8 mouse cellular contexts compared by ENCODE assay signal in genomic region chr9:90115308-90115700, GRCm38 (mm10). TPM values are rescaled to one million over a fixed set of nuclear protein-coding genes. Genes with fewer than 3 reads are reported as not detected.
DNase-seq lines count a peak whose midpoint lies in the region; ATAC-seq and TF ChIP-seq lines count a peak whose summit lies in the region.

No protein-coding gene starts in this region.

- DNase-seq in liver, embryonic 11.5 days (ENCODE audit: low spot score): no peak
- no peak for DNase-seq in liver
- DNase-seq in limb, embryonic 10.5 days (ENCODE audit: low spot score): no peak
- no peak for DNase-seq in spleen, postnatal 36 days (ENCODE audit: low spot score in 2 of 2)
- DNase-seq in left cerebral cortex, postnatal 25 days (ENCODE audit: low spot score in 2 of 2): no peak
- DNase-seq in layer of hippocampus, adult 8-10 months (ENCODE audit: low spot score in 2 of 2): no peak

- peaks cover 19% of the 10 kb centered on the region; the same call in 1 of the 2 replicates for H3K4me1 ChIP-seq in liver, embryonic 11.5 days (replicated peaks; ENCODE audit: control insufficient read depth, insufficient read depth, low read length)
- H3K4me1 ChIP-seq in embryonic fibroblast, embryonic 13.5 days (ENCODE audit: control insufficient read depth, insufficient read depth, low read length): peaks cover 2% of the 10 kb centered on the region; the same call in 1 of the 2 replicates
- peaks cover 12% of the 10 kb centered on the region for H3K4me1 ChIP-seq in limb, embryonic 10.5 days
- H3K4me1 ChIP-seq in neural tube, embryonic 14.5 days (ENCODE audit: control insufficient read depth, insufficient read depth, low read length): peaks cover 26% of the 10 kb centered on the region

- H3K9ac ChIP-seq in liver, embryonic 11.5 days (ENCODE audit: low read depth, low read length): peak overlapping the region; percentile 99
- peak overlapping the region; percentile 69; the same call in 1 of the 2 replicates for H3K9ac ChIP-seq in neural tube, embryonic 14.5 days (replicated peaks; ENCODE audit: low read depth, low read length)

- intact Hi-C loops in left cerebral cortex, postnatal 25 days (cut with DNase I): loop anchor here (2.0 kb wide), 1 partner anchor 155 kb away; the partner anchor contains the start of gene Tbc1d2b

- H3K4me2 ChIP-seq in liver, embryonic 11.5 days: peak overlapping the region; percentile 86
- H3K4me2 ChIP-seq in neural tube, embryonic 14.5 days (ENCODE audit: low read depth, low read length): peak overlapping the region; percentile 71

- H3K27me3 ChIP-seq in liver, embryonic 11.5 days (replicated peaks; ENCODE audit: control insufficient read depth, insufficient read depth, low read length): no peaks in the 10 kb centered on the region
- H3K27me3 ChIP-seq in limb, embryonic 10.5 days (ENCODE audit: low read depth, poor library complexity, severe bottlenecking): no peaks in the 10 kb centered on the region
- H3K27me3 ChIP-seq in neural tube, embryonic 14.5 days (ENCODE audit: control insufficient read depth, insufficient read depth, low read length): no peaks in the 10 kb centered on the region

- no peaks in the 10 kb centered on the region for H3K36me3 ChIP-seq in liver, embryonic 11.5 days (ENCODE audit: control insufficient read depth, insufficient read depth, low read length)
- H3K36me3 ChIP-seq in limb, embryonic 10.5 days: no peaks in the 10 kb centered on the region
- H3K36me3 ChIP-seq in neural tube, embryonic 14.5 days (ENCODE audit: control insufficient read depth, insufficient read depth, low read length): no peaks in the 10 kb centered on the region

- no peak for ATAC-seq in liver, embryonic 11.5 days (replicated peaks; ENCODE audit: low FRiP score)
- ATAC-seq in neural tube, embryonic 14.5 days (ENCODE audit: low read depth): no peak

- no peak overlapping the region for H3K27ac ChIP-seq in liver, embryonic 11.5 days (ENCODE audit: low read depth, low read length)
- H3K27ac ChIP-seq in embryonic fibroblast, embryonic 13.5 days (ENCODE audit: insufficient read depth, low read length): no peak overlapping the region
- H3K27ac ChIP-seq in limb, embryonic 10.5 days: peak overlapping the region; percentile 100; the same call in 1 of the 2 replicates
- H3K27ac ChIP-seq in neural tube, embryonic 14.5 days (ENCODE audit: low read depth, low read length): peak overlapping the region; percentile 80; the same call in 1 of the 2 replicates

- no peak for TF ChIP-seq POLR2A in embryonic fibroblast, embryonic 13.5 days (IDR thresholded peaks at IDR 0.05; ENCODE audit: low read depth, low read length)

- no peaks in the 10 kb centered on the region for H3K9me3 ChIP-seq in liver, embryonic 11.5 days (ENCODE audit: control insufficient read depth, low read length)
- H3K9me3 ChIP-seq in limb, embryonic 10.5 days (replicated peaks): no peaks in the 10 kb centered on the region
- H3K9me3 ChIP-seq in neural tube, embryonic 14.5 days (ENCODE audit: control insufficient read depth, low read length): no peaks in the 10 kb centered on the region

- no peak for TF ChIP-seq CTCF in embryonic fibroblast, embryonic 13.5 days (IDR thresholded peaks at IDR 0.05; ENCODE audit: borderline replicate concordance, insufficient read depth, low read length)

- H3K4me3 ChIP-seq in liver, embryonic 11.5 days (ENCODE audit: low read depth, low read length): peak overlapping the region; percentile 98
- 0 out of 2 replicates have a peak overlapping the region, but pooled peaks have one; percentile 44 for H3K4me3 ChIP-seq in embryonic fibroblast, embryonic 13.5 days (ENCODE audit: insufficient read depth, low read length)
- peak overlapping the region; percentile 95 for H3K4me3 ChIP-seq in limb, embryonic 10.5 days
- H3K4me3 ChIP-seq in neural tube, embryonic 14.5 days (ENCODE audit: low read depth, low read length): peak overlapping the region; percentile 88

RNA-seq across cellular contexts. Expression of gene Morf4l1, which starts 0.7 kb away (rescaled TPM):
- 284 and 303 TPM in 2 replicates for polyA plus RNA-seq in liver, embryonic 11.5 days (2014; fragmentation: Nextera tagmentation; extraction: Ambion mirVana)
- polyA plus RNA-seq in embryonic fibroblast, embryonic 13.5 days (2011; ENCODE audit: insufficient read length, low read depth, missing spikeins): 546 and 660 TPM in 2 replicates
- 432 and 482 TPM in 2 replicates for polyA plus RNA-seq in limb, embryonic 10.5 days (2016; fragmentation: Nextera tagmentation; extraction: Ambion mirVana)
- polyA plus RNA-seq in neural tube, embryonic 14.5 days (2014; fragmentation: Nextera tagmentation; extraction: Ambion mirVana): 565 and 602 TPM in 2 replicates
- total RNA-seq in left cerebral cortex, postnatal 25 days (2021): 100 to 1,000 TPM; 411 to 422 TPM
- 100 to 1,000 TPM; 417 to 460 (median 434) TPM for total RNA-seq in layer of hippocampus, adult 8-10 months (2022)

RNA-seq across cellular contexts. Expression of gene Adamts7, which starts 47.6 kb away (rescaled TPM):
- 3.2 and 3.6 TPM in 2 replicates for polyA plus RNA-seq in liver, embryonic 11.5 days (2014; fragmentation: Nextera tagmentation; extraction: Ambion mirVana)
- 6.3 and 6.5 TPM in 2 replicates for polyA plus RNA-seq in embryonic fibroblast, embryonic 13.5 days (2011; ENCODE audit: insufficient read length, low read depth, missing spikeins)
- 8.5 and 15.4 TPM in 2 replicates for polyA plus RNA-seq in limb, embryonic 10.5 days (2016; fragmentation: Nextera tagmentation; extraction: Ambion mirVana)
- 5.7 and 12.6 TPM in 2 replicates for polyA plus RNA-seq in neural tube, embryonic 14.5 days (2014; fragmentation: Nextera tagmentation; extraction: Ambion mirVana)
- total RNA-seq in left cerebral cortex, postnatal 25 days (2021): under 1 TPM; 0.23 to 0.30 TPM
- total RNA-seq in layer of hippocampus, adult 8-10 months (2022): under 1 TPM; 0.31 to 0.81 (median 0.42) TPM

Comparison
In these comparisons a context has a peak if more than half of its experiments do, and no peak if none do; other contexts are left out.
1. H3K27ac ChIP-seq: peak in limb, embryonic 10.5 days (single experiment) and neural tube, embryonic 14.5 days (single experiment); none in liver, embryonic 11.5 days (single experiment) and embryonic fibroblast, embryonic 13.5 days (single experiment).
2. H3K4me3 ChIP-seq: peak in every context shown above with its lines; median percentile 98 in liver, embryonic 11.5 days; 95 in limb, embryonic 10.5 days; 88 in neural tube, embryonic 14.5 days; 44 in embryonic fibroblast, embryonic 13.5 days.